Comparison of ENCODE assay signal across 10 mouse cellular contexts in the genomic region with DNA sequence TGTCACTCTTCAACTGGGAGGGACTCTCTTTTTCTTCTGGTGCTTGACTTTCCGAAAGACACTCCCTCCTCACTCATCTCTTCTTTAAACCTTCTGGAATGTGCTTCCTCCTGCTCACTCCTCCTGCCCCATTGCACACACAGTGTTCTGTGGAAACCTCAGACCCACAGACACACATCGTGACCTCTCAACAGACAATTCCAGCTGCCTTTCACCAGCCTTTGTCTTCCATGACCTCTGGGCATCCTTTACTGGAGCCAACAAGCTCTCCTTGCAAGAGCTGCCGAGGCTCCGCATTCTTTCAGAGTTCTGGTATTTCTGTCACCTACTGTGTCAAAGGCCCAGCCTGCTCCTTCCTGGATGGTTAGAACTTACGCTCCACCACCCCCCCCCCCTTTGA.
A peak's percentile ranks its signal among the peaks of the same experiment; 100 is the strongest.
DNase-seq lines count a peak whose midpoint lies in the region; ATAC-seq and TF ChIP-seq lines count a peak whose summit lies in the region.
"Had no signal": no experiment of that assay in that cellular context is flagged by ENCODE, and none has a peak within 500 bp of the region (broad histone marks: within the 10 kb centered on the region; RNA-seq: fewer than 3 reads in every experiment).

No protein-coding gene starts in this region.

- WGBS in embryonic facial prominence, embryonic 13.5 days = 25% methylated on average over 5 of the region's 5 CpGs
- 33% methylated on average over 5 of the region's 5 CpGs for WGBS in forebrain, embryonic 15.5 days

- H3K4me3 ChIP-seq in embryonic facial prominence, embryonic 13.5 days = no peak overlapping the region
- H3K4me3 ChIP-seq in forebrain, embryonic 15.5 days = no peak overlapping the region
- H3K4me3 ChIP-seq: hindbrain, embryonic 13.5 days; midbrain, embryonic 12.5 days had no signal

- no peaks in the 10 kb centered on the region for H3K27me3 ChIP-seq in Patski
- H3K27me3 ChIP-seq in embryonic facial prominence, embryonic 13.5 days = no peaks in the 10 kb centered on the region
- peaks cover 34% of the 10 kb centered on the region for H3K27me3 ChIP-seq in forebrain, embryonic 15.5 days
- H3K27me3 ChIP-seq: hindbrain, embryonic 13.5 days had no signal

- no peaks in the 10 kb centered on the region for H3K36me3 ChIP-seq in embryonic facial prominence, embryonic 13.5 days
- no peaks in the 10 kb centered on the region for H3K36me3 ChIP-seq in forebrain, embryonic 15.5 days
- H3K36me3 ChIP-seq: hindbrain, embryonic 13.5 days; midbrain, embryonic 12.5 days had no signal

- peak; percentile 63 for ATAC-seq in Patski
- ATAC-seq in embryonic facial prominence, embryonic 13.5 days (ENCODE audit: insufficient number of reproducible peaks, insufficient read depth, low FRiP score, low TSS enrichment, low read depth) = no peak
- ATAC-seq in forebrain, embryonic 15.5 days (replicated peaks) = no peak

- H3K4me1 ChIP-seq in embryonic facial prominence, embryonic 13.5 days = peaks cover 43% of the 10 kb centered on the region
- H3K4me1 ChIP-seq in forebrain, embryonic 15.5 days = no peaks in the 10 kb centered on the region

- no peak overlapping the region for H3K4me2 ChIP-seq in embryonic facial prominence, embryonic 13.5 days
- H3K4me2 ChIP-seq in forebrain, embryonic 15.5 days (replicated peaks) = no peak overlapping the region
- H3K4me2 ChIP-seq: hindbrain, embryonic 13.5 days; midbrain, embryonic 12.5 days had no signal

- H3K9me3 ChIP-seq in embryonic facial prominence, embryonic 13.5 days = no peaks in the 10 kb centered on the region
- no peaks in the 10 kb centered on the region for H3K9me3 ChIP-seq in forebrain, embryonic 15.5 days
- H3K9me3 ChIP-seq: hindbrain, embryonic 13.5 days; midbrain, embryonic 12.5 days had no signal

- DNase-seq in kidney, postnatal 14 days = peak; percentile 46
- DNase-seq in kidney, adult 11 months = no peak
- DNase-seq in Patski (ENCODE audit: low read depth, low spot score) = no peak
- peak; percentile 32 for DNase-seq in lung, postnatal 36 days
- no peak for DNase-seq in right cerebral cortex, adult 18-20 months
- DNase-seq: thymus, postnatal 14 days had no signal

- peak overlapping the region; percentile 48 for H3K27ac ChIP-seq in embryonic facial prominence, embryonic 13.5 days
- H3K27ac ChIP-seq in forebrain, embryonic 15.5 days (replicated peaks) = no peak overlapping the region
- H3K27ac ChIP-seq: hindbrain, embryonic 13.5 days; midbrain, embryonic 12.5 days had no signal

- POLR2A ChIA-PET in Patski (lab: Charles Lee) = interaction anchor here (0.7 to 1.1 kb wide), 2 partner anchors 58 to 583 kb away, joined by 3 to 6 read pairs; no protein-coding TSS in a partner anchor

- TF ChIP-seq CTCF in Patski (IDR thresholded peaks at IDR 0.05) = no peak

- in situ Hi-C loops in Patski (cut with MboI; ENCODE audit: low pct_unique_long_range_greater_than_20kb) = no loop called here

- CTCF ChIA-PET in Patski (lab: Charles Lee) = interaction anchor here (0.7 kb wide), 1 partner anchor 69 kb away, joined by 3 read pairs; no protein-coding TSS in a partner anchor

- H3K9ac ChIP-seq in embryonic facial prominence, embryonic 13.5 days = no peak overlapping the region
- H3K9ac ChIP-seq in forebrain, embryonic 15.5 days (replicated peaks) = no peak overlapping the region
- H3K9ac ChIP-seq: hindbrain, embryonic 13.5 days; midbrain, embryonic 12.5 days had no signal

Comparison
In these comparisons a context has a peak if more than half of its experiments do, and no peak if none do; other contexts are left out.
1. DNase-seq: peak in kidney, postnatal 14 days (single experiment) and lung, postnatal 36 days (single experiment); none in kidney, adult 11 months (single experiment), Patski (single experiment) and right cerebral cortex, adult 18-20 months (single experiment).